In the genomic region with DNA sequence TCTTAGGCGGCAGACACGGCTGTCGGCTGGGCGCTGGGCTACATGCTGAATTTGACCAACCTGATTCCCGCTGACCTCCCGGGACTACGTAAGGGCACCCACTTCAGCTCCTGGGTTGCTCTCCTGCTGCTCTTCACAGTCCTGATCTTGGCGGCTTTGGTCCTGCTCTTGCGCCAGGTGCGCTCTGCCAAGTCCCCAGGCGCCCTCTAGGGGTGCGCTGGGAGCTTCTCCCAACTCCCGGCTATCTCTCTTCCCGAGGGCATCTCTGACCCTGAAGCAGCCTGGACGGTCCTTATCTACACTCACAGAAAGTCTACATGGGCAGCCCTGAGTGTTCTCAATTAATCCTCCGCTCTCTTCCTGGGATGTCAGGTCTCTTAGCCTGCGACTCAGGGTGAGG, we compare ENCODE assay signal across 8 mouse cellular contexts. TPM values are rescaled to one million over a fixed set of nuclear protein-coding genes. Genes with fewer than 3 reads are reported as not detected.
DNase-seq lines count a peak whose midpoint lies in the region; ATAC-seq lines count a peak whose summit lies in the region.

No protein-coding gene starts in this region.

- no peaks in the 10 kb centered on the region for H3K9me3 ChIP-seq in embryonic facial prominence, embryonic 13.5 days
- H3K9me3 ChIP-seq in heart, embryonic 16.5 days (replicated peaks; ENCODE audit: control insufficient read depth, low read length): no peaks in the 10 kb centered on the region

- peak overlapping the region; percentile 37 for H3K4me2 ChIP-seq in embryonic facial prominence, embryonic 13.5 days
- peak overlapping the region; percentile 7 for H3K4me2 ChIP-seq in heart, embryonic 16.5 days (ENCODE audit: low read depth, low read length)

- no peak overlapping the region for H3K27ac ChIP-seq in embryonic facial prominence, embryonic 13.5 days
- H3K27ac ChIP-seq in heart, embryonic 16.5 days (ENCODE audit: low read length): no peak overlapping the region

- no peaks in the 10 kb centered on the region for H3K36me3 ChIP-seq in embryonic facial prominence, embryonic 13.5 days
- no peaks in the 10 kb centered on the region for H3K36me3 ChIP-seq in heart, embryonic 16.5 days (ENCODE audit: control insufficient read depth, insufficient read depth)

- H3K4me1 ChIP-seq in embryonic facial prominence, embryonic 13.5 days: peaks cover 23% of the 10 kb centered on the region
- peaks cover 5% of the 10 kb centered on the region; the same call in 1 of the 2 replicates for H3K4me1 ChIP-seq in heart, embryonic 16.5 days (ENCODE audit: control insufficient read depth, insufficient read depth, low read length)

- H3K27me3 ChIP-seq in embryonic facial prominence, embryonic 13.5 days: peaks cover 95% of the 10 kb centered on the region
- H3K27me3 ChIP-seq in heart, embryonic 16.5 days (ENCODE audit: control insufficient read depth, insufficient read depth, low read length): peaks cover 75% of the 10 kb centered on the region

- WGBS in embryonic facial prominence, embryonic 13.5 days: 4% methylated on average over 17 of the region's 17 CpGs
- WGBS in heart, embryonic 16.5 days: 3% methylated on average over 17 of the region's 17 CpGs

- DNase-seq in CD4-positive helper T cell, adult 2 months (ENCODE audit: low read depth, low spot score): peak; percentile 35
- peak; percentile 79 for DNase-seq in adrenal gland, adult 2 months
- peak; percentile 72 for DNase-seq in kidney, postnatal 14 days
- peak; percentile 57 for DNase-seq in skeletal muscle tissue, adult 2 months (ENCODE audit: low read depth, low spot score)
- no peak for DNase-seq in c-Kit-positive CD71-positive TER-119-positive erythroid progenitor cells, embryonic 14.5 days (ENCODE audit: low spot score)

- ATAC-seq in embryonic facial prominence, embryonic 13.5 days (ENCODE audit: insufficient number of reproducible peaks, insufficient read depth, low FRiP score, low TSS enrichment, low read depth): no peak
- no peak for ATAC-seq in heart, embryonic 16.5 days (replicated peaks; ENCODE audit: extremely low read depth, insufficient read depth, low FRiP score)
- peak; percentile 53 for ATAC-seq in megakaryocyte, adult 5-6 weeks (ENCODE audit: poor library complexity, severe bottlenecking)

- 0 out of 2 replicates have a peak overlapping the region, but pooled peaks have one; percentile 11 for H3K4me3 ChIP-seq in embryonic facial prominence, embryonic 13.5 days
- peak overlapping the region; percentile 6; the same call in 1 of the 2 replicates for H3K4me3 ChIP-seq in heart, embryonic 16.5 days (ENCODE audit: low read length)

- H3K9ac ChIP-seq in embryonic facial prominence, embryonic 13.5 days: no peak overlapping the region
- no peak overlapping the region for H3K9ac ChIP-seq in heart, embryonic 16.5 days (ENCODE audit: low read length)

RNA-seq across cellular contexts. Expression of a gene that starts 1.6 kb away (rescaled TPM):
- total RNA-seq in adrenal gland, adult 2 months (2021): 100 to 1,000 TPM; 128 to 145 TPM
- polyA plus RNA-seq in adrenal gland, adult 2 months (2012; rRNA removed): 685 and 775 TPM in 2 replicates
- 42.5 and 48.9 TPM in 2 replicates for polyA plus RNA-seq in embryonic facial prominence, embryonic 13.5 days (2015; fragmentation: Nextera tagmentation; extraction: Ambion mirVana)
- 30.8 TPM in 2 replicates for polyA plus RNA-seq in heart, embryonic 16.5 days (2015; fragmentation: Nextera tagmentation; extraction: Ambion mirVana)
- total RNA-seq in megakaryocyte, adult 5-6 weeks (2015): not detected in 2 replicates
- not detected in 2 replicates for total RNA-seq in megakaryocyte, adult 5-6 weeks (2017)

RNA-seq across cellular contexts. Expression of a gene that starts 5.1 kb away (rescaled TPM):
- total RNA-seq in adrenal gland, adult 2 months (2021): 1 to 10 TPM; 3.7 to 7.2 TPM
- 21.1 and 24.7 TPM in 2 replicates for polyA plus RNA-seq in adrenal gland, adult 2 months (2012; rRNA removed)
- polyA plus RNA-seq in embryonic facial prominence, embryonic 13.5 days (2015; fragmentation: Nextera tagmentation; extraction: Ambion mirVana): 0.87 and 1.1 TPM in 2 replicates
- polyA plus RNA-seq in heart, embryonic 16.5 days (2015; fragmentation: Nextera tagmentation; extraction: Ambion mirVana): 3.4 and 4.0 TPM in 2 replicates
- total RNA-seq in megakaryocyte, adult 5-6 weeks (2015): not detected in 2 replicates
- total RNA-seq in megakaryocyte, adult 5-6 weeks (2017): not detected in 2 replicates

RNA-seq across cellular contexts. Expression of a gene that starts 22.3 kb away (rescaled TPM):
- total RNA-seq in adrenal gland, adult 2 months (2021): under 1 TPM in 1 of 2 experiments, not detected in 1; 0.24 TPM
- polyA plus RNA-seq in adrenal gland, adult 2 months (2012; rRNA removed): 0.10 and 0.40 TPM in 2 replicates
- polyA plus RNA-seq in embryonic facial prominence, embryonic 13.5 days (2015; fragmentation: Nextera tagmentation; extraction: Ambion mirVana): 0.12 and 0.17 TPM in 2 replicates
- polyA plus RNA-seq in heart, embryonic 16.5 days (2015; fragmentation: Nextera tagmentation; extraction: Ambion mirVana): 0.35 and 0.46 TPM in 2 replicates
- total RNA-seq in megakaryocyte, adult 5-6 weeks (2015): 10.1 and 11.6 TPM in 2 replicates
- 20.4 and 21.5 TPM in 2 replicates for total RNA-seq in megakaryocyte, adult 5-6 weeks (2017)

RNA-seq across cellular contexts. Expression of a gene that starts 27.7 kb away (rescaled TPM):
- total RNA-seq in adrenal gland, adult 2 months (2021): 10 to 100 TPM; 32.1 to 42.7 TPM
- polyA plus RNA-seq in adrenal gland, adult 2 months (2012; rRNA removed): 86.8 and 118 TPM in 2 replicates
- polyA plus RNA-seq in embryonic facial prominence, embryonic 13.5 days (2015; fragmentation: Nextera tagmentation; extraction: Ambion mirVana): 2.9 and 4.0 TPM in 2 replicates
- polyA plus RNA-seq in heart, embryonic 16.5 days (2015; fragmentation: Nextera tagmentation; extraction: Ambion mirVana): 5.4 and 5.8 TPM in 2 replicates
- 25.5 and 33.3 TPM in 2 replicates for total RNA-seq in megakaryocyte, adult 5-6 weeks (2015)
- 12.0 and 13.0 TPM in 2 replicates for total RNA-seq in megakaryocyte, adult 5-6 weeks (2017)

RNA-seq across cellular contexts. Expression of a gene that starts 28.6 kb away (rescaled TPM):
- total RNA-seq in adrenal gland, adult 2 months (2021): under 1 TPM in 1 of 2 experiments, not detected in 1; 0.23 TPM
- polyA plus RNA-seq in adrenal gland, adult 2 months (2012; rRNA removed): 3.9 and 4.4 TPM in 2 replicates
- polyA plus RNA-seq in embryonic facial prominence, embryonic 13.5 days (2015; fragmentation: Nextera tagmentation; extraction: Ambion mirVana): 38.9 and 47.9 TPM in 2 replicates
- polyA plus RNA-seq in heart, embryonic 16.5 days (2015; fragmentation: Nextera tagmentation; extraction: Ambion mirVana): 21.1 and 22.5 TPM in 2 replicates
- total RNA-seq in megakaryocyte, adult 5-6 weeks (2015): 4.9 and 5.5 TPM in 2 replicates
- total RNA-seq in megakaryocyte, adult 5-6 weeks (2017): 3.6 and 4.6 TPM in 2 replicates

Comparison
In these comparisons a context has a peak if more than half of its experiments do, and no peak if none do; other contexts are left out.
1. RNA of a gene that starts 1.6 kb away (polyA plus RNA-seq): 685 to 775 TPM in adrenal gland, adult 2 months; 42.5 to 48.9 TPM in embryonic facial prominence, embryonic 13.5 days and 30.8 TPM in heart, embryonic 16.5 days; every median in the first group is over 10 times any median in the second.